Mouse (Mus musculus): ENCODE measurements around the gene Ass1.
"Not testable (repeated sequence)": the region's sequence is repeated elsewhere in the genome, so short reads cannot be mapped to it uniquely, and the experiment has no call there.

The Ass1 gene

GRCm38 (mm10) chr2:31521800-31522335 is 51.9 kb downstream of the Ass1 start:
- DNase-seq (ENCODE audit: low read depth in 2 of 2, low spot score in 2 of 2), result no peak

- DNase-seq (ENCODE audit: low read depth in 2 of 2, low spot score in 2 of 2), result no peak
Measured at GRCm38 (mm10) chr2:31524641-31525040, 54.6 kb downstream of the Ass1 start.

- no peak for DNase-seq (ENCODE audit: low read depth in 2 of 2, low spot score in 2 of 2)
Measured at GRCm38 (mm10) chr2:31525778-31526177, 55.8 kb downstream of the Ass1 start.

DNA sequence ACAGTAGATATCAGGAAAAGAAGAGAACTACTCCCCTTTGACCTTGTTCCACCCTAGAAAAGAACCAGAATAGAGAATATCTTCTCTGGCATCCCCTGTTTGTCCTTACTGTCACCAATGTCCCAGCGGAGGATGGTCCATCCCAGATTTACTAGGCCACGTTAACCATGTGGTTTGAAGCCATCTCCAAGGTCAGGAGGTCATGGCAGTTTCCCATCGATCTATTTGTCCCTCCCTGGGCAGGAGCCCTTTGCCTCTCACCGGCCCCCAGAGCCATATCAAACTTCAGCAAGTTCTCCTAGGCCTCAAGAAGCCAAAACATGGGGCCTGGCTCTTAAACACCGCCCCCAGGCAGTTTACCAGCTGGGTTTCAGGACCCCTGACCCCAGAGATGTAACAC is 60.2 kb downstream of the Ass1 start:
- DNase-seq (ENCODE audit: low read depth in 2 of 2, low spot score in 2 of 2), result no peak

DNA sequence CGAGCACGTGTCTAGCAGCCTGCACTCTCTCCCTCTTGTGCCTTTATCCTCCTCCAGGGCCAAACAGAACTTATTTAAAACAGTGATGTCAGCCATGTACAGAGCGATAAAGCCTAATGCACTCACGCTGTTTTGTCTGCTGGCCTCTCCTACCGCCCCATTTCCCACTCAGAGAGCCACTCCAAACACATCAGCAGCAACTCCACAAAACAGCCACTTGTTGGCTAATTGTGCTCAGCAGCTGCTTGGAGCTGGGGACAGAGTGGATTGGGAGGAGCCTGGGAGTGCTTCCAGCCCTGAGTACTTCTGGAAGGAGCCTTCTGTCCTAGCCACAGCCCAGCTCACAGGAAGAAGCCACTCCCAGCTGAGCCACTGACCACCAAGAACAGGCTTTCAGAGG is 67.0 kb downstream of the Ass1 start:
- DNase-seq (ENCODE audit: low read depth in 2 of 2, low spot score in 2 of 2), result no peak

DNA sequence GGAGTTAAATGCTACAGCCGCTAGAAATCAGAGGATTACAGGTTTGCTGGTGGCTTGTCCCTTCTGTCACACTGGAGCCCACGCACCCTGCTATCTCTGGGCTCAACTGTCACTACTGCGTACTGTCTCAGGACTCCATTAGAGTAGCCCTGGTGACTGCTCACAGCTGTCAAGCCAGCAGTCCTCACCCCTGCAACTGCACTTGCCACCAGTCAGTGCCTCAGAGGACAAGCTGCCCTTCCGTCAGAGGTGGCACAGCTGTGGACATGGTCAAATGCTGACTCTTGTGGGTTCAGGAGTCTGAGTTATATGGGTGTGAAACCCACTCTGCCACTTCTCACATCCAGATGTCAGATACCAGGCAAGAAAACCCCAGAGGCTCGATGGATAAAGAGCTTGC is 68.7 kb downstream of the Ass1 start:
- DNase-seq (ENCODE audit: low read depth in 2 of 2, low spot score in 2 of 2), result no peak

DNA sequence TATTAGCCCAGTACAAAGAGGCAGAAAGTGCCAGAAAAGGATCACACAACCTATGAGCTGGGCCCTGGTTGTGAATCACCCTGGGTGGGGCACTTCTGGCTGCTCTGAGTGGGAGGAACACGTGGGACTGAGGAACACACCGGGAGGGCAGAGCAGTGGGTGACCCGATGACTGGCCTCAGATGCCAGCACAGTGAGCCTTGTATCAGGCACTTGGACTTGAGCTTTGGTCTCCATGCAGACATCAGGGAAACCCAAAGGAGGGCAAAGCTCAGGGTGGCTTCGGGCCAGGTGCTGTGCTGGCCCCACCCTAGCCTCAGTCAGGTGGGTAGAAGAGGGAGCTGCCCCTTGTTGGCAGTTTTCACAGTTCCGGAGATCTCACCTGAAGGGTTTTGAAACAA is 71.6 kb downstream of the Ass1 start:
- DNase-seq (ENCODE audit: low read depth in 2 of 2, low spot score in 2 of 2), result no peak

GRCm38 (mm10) chr2:31547726-31548125 is 77.7 kb downstream of the Ass1 start:
- DNase-seq (ENCODE audit: low read depth in 2 of 2, low spot score in 2 of 2), result no peak

GRCm38 (mm10) chr2:31550503-31550902 is 80.5 kb downstream of the Ass1 start:
- DNase-seq (ENCODE audit: low read depth in 2 of 2, low spot score in 2 of 2), result no peak

- DNase-seq (ENCODE audit: low read depth in 2 of 2, low spot score in 2 of 2), result not testable (repeated sequence)
Measured at GRCm38 (mm10) chr2:31551351-31551750, 81.3 kb downstream of the Ass1 start.

DNA sequence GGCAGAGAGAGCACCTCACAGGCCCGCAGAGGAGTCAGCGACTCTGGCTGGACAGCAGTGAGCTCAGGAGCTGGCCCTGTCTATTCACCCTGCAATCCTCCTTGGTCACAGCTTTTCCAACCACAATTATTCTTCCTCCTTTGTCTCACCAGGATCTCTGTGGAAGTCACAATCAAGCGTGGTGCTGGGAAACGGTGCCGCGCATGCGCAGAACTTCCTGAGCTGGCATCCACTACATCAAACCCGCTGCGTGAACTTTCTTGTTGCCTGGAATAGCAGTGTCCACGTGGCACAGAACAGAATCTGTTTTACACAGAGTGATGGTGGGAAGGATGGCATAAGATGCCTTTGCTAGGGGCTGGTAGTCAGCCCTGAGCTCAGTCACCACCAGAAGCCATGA is 82.0 kb downstream of the Ass1 start:
- no peak for DNase-seq (ENCODE audit: low read depth in 2 of 2, low spot score in 2 of 2)

DNA sequence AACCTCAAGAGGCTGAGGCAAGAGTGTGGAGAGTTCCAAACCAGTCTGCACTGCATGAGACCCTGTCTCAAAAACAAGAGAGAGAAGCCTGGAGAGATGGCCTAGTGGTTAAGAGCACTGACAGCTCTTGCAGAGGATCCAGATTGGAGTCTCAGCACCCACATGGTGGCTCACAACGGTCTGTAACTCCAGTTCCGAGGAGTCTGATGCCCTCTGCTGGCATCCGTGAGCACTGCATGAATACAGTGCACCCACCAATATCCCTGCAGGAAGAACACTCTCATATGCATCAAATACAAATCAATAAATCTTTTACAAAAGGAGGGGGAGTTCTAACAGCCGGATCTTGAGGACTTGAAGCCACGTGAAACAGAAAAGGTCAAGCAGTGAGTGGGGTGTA is 84.6 kb downstream of the Ass1 start:
- no peak for DNase-seq (ENCODE audit: low read depth in 2 of 2, low spot score in 2 of 2)
